Mouse (Mus musculus): ENCODE measurements around the gene Olfr288. TPM values are rescaled to one million over a fixed set of nuclear protein-coding genes. Genes with fewer than 3 reads are reported as not detected.

Gene Olfr288
- total RNA-seq, 2 experiments from 2014 or later, result not detected

DNA sequence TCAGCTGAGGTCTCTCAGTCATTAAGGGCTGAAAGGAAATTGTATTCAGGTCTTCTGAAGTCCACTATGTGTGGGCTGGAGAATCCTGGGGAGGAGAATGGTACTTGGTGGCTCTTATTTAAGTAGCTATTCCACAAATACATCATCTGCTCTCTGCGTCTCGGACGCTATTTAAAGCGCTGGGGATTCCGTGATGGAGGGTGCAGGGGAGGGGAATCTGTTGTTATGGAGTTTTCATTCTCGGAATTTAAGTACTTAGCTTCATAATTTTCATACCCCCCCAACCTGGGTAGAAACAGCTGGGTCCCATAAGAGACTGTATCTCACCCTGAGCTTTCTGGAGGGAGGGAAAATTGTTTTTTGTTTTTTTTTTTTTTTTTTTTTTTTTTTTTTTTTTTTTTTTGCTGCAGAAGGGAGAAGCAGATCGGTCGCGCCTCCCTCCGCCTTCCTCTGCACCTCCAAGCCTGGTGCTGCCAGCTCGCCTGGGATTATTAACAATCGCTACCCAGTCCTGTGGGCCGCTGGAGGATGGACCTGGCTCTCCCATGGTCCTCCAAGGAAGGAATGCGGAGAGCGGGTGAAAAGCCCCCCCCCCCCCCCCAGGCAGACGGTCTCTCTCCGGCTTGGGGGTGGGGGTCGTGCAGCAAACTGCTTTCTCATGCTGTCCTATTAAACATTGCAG, 28.2 kb downstream of the Olfr288 start, which contains the start of gene Ccdc184:
Gene Ccdc184 (plus strand): TSS at position 196 of the 682 bp plus-strand sequence.
- peak in 1 of 2 experiments; percentile 15 for DNase-seq (ENCODE audit: low spot score in 2 of 2)

DNA sequence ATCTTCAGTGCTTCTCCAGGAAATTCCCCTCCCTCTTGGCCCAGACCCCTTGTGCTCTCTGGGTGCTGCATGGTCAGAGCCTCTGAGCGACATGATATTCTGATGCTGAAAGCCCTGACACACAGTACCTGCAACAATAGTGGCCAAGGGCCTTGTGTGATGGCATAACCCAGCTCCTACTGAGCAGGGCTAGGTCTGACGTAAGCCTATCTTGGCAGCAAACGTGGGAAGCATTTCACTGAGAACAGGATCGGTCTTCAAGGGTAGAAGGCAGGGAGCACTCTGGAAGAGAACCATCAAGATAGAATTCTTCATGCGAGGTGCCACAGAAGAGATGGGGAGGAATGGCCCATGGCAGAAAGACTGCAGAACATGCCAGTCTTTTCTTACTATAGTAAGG, 29.8 kb downstream of the Olfr288 start, which contains the start of gene Asb8:
Gene Asb8 (minus strand): TSS at position 101 of the 400 bp plus-strand sequence.
- DNase-seq (ENCODE audit: low spot score in 2 of 2), result no peak

GRCm38 (mm10) chr15:98162561-98162960, 32.8 kb downstream of the Olfr288 start:
- DNase-seq (ENCODE audit: low spot score in 2 of 2), result no peak

GRCm38 (mm10) chr15:98161026-98161805, 34.1 kb downstream of the Olfr288 start:
- no peak for DNase-seq (ENCODE audit: low spot score in 2 of 2)

DNA sequence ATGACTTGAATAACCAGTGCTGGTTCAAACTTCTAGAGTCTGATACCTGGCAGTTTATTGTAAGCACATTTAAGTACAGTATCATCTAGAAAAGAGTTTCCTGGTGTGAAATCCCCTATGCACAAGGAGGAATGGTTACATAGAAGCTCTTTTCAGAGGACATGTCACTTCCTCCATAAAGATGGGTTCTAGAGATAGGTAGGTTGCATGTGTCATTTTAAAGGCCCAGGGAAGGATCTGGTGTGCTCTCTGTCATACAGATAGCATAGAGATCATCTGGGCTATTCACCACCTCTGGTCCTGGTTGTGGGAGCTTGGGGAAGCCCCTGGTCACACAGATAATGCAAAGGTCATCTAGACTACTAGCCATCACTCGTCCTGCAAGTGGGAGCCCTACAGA, 38.1 kb downstream of the Olfr288 start:
- no peak for DNase-seq (ENCODE audit: low spot score in 2 of 2)

DNA sequence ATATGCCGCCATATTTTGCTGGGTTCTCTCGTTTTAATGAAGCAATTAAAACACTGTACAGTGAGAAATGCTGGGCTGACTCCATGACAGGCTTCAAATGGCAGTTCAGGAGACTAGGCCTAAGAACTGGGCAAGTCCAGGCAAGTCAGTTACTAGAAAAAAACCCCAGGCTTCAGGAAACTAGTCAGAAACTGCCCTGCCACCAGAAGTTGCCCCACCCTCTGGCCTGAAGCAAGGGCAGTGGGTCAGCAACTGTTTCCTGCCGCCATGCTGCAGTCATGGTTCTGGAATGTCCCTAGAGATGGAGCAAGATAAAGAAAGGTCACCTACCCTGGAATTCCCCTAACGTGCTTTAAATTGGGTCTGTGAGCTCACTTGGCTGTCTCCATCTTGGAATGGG, 39.4 kb downstream of the Olfr288 start:
- DNase-seq (ENCODE audit: low spot score in 2 of 2), result no peak

GRCm38 (mm10) chr15:98155272-98155671, 40.1 kb downstream of the Olfr288 start:
- no peak for DNase-seq (ENCODE audit: low spot score in 2 of 2)

DNA sequence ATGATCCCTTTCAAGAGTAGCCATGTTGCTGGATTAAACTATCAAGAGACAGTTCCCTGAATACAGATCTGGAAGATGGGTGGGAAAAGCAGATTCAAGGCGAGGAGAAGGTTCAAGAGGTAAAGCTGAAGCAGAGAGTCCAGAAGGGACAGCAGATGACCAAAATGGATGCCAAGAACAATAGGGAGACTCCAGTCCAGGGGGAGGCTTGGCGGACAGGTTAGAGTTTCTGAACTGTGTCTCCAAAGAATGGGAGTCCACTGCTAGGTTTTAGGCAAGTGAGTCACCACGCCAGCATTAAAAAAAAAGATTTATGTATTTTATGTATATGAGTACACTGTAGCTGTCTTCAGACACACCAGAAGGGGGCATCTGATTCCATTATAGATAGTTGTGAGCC, 40.7 kb downstream of the Olfr288 start:
- DNase-seq (ENCODE audit: low spot score in 2 of 2), result no peak

GRCm38 (mm10) chr15:98154146-98154545, 41.2 kb downstream of the Olfr288 start:
- DNase-seq (ENCODE audit: low spot score in 2 of 2), result no peak

DNA sequence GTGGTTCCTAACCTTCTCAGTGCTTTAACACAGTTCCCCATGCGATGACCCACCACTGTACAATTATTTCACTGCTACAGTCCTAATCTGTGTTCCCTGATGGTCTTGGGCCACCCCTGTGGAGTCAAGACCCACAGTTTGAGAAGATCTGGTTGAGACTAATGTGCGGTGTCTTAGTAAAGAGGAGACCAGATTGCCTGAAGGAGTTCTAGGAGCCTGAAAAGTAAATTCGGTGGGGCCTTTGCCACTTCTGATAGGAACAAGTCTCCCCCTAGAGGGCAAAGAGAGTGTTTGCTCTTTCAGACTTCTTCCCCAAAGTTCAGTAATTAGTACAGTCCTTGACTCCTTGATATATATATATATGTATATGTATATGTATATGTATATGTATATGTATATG, 41.7 kb downstream of the Olfr288 start:
- no peak for DNase-seq (ENCODE audit: low spot score in 2 of 2)

DNA sequence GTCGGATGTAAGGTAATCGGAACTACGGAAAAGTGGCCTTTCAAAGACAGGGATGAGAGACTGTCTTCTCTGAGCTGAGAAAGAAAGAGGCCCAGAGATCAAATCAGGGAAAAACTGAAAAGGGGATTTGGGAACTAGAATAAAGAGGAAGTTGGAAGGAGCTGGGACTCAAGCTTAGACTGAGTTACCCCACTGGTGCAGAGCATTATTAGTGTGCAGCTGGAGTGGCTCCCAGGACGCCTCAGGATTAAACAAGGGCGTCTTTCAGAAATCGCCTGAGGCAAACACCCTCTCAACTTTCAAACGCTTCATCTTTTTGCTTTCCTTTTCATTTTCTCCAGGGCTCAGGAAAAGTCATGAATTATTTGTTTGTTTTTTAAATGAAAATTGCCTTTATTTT, 42.4 kb downstream of the Olfr288 start:
- DNase-seq (ENCODE audit: low spot score in 2 of 2), result no peak

GRCm38 (mm10) chr15:98149166-98149602, 46.2 kb downstream of the Olfr288 start:
- no peak for DNase-seq (ENCODE audit: low spot score in 2 of 2)

GRCm38 (mm10) chr15:98148356-98148755, 47.0 kb downstream of the Olfr288 start:
- DNase-seq (ENCODE audit: low spot score in 2 of 2), result no peak

DNA sequence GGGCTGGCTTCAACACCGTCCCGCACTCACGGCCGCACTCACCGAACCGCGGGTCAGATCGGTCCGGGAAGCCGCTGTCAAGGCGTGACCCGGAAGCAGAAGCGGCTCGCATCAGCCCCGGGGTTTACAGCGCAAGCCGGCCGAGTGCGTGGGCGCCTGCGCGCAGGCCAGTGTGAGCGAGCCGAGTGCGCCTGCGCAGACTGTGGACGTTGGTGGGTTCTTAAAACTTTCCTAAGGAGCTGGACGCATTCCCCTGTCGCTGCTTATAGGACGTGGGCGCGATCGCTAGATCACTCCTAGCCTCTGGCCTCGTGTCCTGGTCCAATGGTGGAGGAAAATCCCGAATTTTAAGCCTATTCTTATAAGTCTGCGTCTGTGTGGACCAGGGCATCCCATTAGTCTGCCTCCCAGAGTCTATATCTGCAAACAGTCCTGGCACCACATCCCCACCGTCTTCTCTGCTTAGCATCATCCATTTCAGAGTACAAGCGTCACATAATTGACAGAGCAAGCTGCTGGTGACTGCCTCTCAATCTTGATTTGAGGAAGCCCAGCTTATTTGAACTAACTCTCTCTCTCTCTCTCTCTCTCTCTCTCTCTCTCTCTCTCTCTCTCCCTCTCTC, 49.7 kb downstream of the Olfr288 start:
- DNase-seq (ENCODE audit: low spot score in 2 of 2), result peak; percentile 95 to 98

DNA sequence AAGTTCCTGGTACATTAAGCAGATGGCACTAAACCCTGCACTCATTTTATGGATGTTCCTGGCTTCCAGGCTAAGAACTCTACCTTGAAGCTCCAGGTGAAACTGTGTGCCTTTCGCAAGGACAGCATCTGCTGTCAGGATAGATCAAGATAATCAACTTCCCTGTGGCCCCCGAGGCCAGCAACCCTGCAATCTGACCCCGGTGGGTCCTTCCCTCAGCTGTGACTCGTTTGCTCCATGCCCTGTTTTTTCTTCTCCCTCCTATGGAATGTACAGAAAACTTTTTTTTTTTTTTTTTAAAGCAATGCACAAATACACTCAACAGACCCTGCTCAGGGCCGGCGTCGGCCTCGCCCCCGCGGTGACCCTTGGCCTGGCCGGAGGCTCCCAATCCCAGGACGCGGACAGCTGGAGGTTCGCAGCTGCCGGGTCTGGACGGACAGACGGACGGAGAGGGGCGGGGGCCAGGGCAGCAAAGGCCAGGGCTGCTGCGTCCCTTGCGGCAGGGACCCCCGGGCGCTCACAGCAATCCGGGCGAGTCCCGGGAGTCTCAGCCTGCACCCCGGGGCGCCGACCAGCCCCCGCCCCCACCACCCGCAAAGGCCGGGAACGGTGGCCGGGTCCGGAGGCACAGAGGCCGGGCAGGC, 50.4 kb downstream of the Olfr288 start:
- no peak for DNase-seq (ENCODE audit: low spot score in 2 of 2)

DNA sequence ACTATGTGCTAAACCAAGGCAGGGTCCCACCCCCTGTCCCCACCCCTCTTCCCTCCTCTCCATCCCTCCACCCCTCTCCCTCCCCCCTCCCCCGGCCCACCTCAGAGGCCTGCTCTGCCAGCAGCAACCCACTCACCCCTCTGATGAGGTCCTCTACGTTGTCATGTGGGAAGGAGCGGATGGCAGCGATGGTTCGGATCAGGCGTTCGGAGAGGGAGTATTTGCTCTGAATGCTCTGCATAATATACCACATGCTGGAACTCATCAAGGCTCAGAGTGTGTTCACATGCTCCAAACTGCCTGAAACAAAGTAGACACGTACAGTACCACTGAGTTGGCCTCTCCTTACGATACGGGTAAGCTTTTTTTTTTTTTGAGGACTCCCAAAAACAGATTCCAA, 52.8 kb downstream of the Olfr288 start:
- DNase-seq (ENCODE audit: low spot score in 2 of 2), result no peak

- no peak for DNase-seq (ENCODE audit: low spot score in 2 of 2)
Observed at GRCm38 (mm10) chr15:98140809-98141208, 54.5 kb downstream of the Olfr288 start.

DNA sequence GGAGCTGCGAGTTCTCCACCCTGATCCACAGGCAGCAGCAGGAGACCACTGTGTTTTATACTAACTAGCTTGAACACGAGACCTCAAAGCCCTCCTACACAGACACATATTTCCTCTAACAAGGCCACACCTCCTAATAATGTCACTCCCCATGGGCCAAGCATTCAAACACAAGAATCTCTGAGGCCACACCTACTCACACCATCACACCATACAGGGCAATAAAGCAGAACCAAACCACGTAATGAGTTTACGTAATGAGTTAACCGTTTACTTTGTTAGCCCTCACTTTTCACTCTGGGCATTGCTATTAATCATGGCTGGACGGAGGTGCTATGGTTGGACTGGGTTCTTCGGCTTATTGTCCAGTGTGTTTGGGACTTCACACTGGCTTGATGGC, 55.6 kb downstream of the Olfr288 start:
- DNase-seq (ENCODE audit: low spot score in 2 of 2), result no peak

DNA sequence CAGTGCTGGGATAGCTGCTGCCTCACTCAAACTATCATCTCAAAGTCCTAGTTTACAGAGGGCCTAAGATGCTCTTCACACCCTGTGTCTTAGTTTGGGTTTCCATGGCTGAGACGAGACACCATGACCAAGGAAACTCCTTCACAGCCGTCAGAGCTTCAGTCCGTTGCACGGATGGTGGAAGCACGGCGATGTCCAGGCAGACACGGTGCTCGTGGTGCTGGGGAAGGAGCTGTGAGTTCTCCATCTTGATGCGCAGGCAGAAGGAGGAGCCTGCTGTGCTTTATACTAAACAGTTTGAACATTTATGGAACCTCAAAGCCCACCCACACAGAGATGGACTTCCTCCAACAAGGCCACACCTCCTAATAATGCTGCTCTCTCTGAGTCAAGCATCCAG, 58.5 kb downstream of the Olfr288 start:
- DNase-seq (ENCODE audit: low spot score in 2 of 2), result no peak

Data from left cerebral cortex, adult 18-20 months (tissue).